Mouse (Mus musculus) hindbrain, embryonic 14.5 days (tissue): ENCODE measurements around the gene Tnni1. TPM values are rescaled to one million over a fixed set of nuclear protein-coding genes. Genes with fewer than 3 reads are reported as not detected.

Source experiments
- ATAC-seq: fragments of 200-750 bp; cut with Nextera tagmentation; 2 replicates; pipeline ENCODE4 v1.8.0; 2017; ENCODE audit warnings: moderate number of reproducible peaks, mild to moderate bottlenecking, moderate TSS enrichment, moderate library complexity; ENCODE audit not compliant: low FRiP score
- DNase-seq: peaks from one replicate; pipeline ENCODE4 v3.0.0-alpha.2; 2015; ENCODE audit warnings: low spot score
- H3K27ac ChIP-seq: fragments of 300-500 bp; sonication (generic); 2 replicates; pipeline ENCODE4 v1.5.1; 2014; ENCODE audit warnings: mild to moderate bottlenecking, moderate library complexity
- H3K27me3 ChIP-seq: fragments of 300-500 bp; sonication (generic); 2 replicates; pipeline ENCODE4 v1.6.1; 2014; ENCODE audit warnings: mild to moderate bottlenecking, low read length, mixed read lengths; ENCODE audit not compliant: control insufficient read depth, insufficient read depth
- H3K36me3 ChIP-seq: fragments of 300-500 bp; sonication (generic); replicated peaks from 2 replicates; pipeline ENCODE4 v1.6.1; 2014; ENCODE audit not compliant: control insufficient read depth, insufficient read depth
- H3K4me1 ChIP-seq: fragments of 300-500 bp; sonication (generic); replicated peaks from 2 replicates; pipeline ENCODE4 v1.6.1; 2014; ENCODE audit warnings: antibody characterized with exemption, low read length, mixed read lengths; ENCODE audit not compliant: control insufficient read depth, insufficient read depth
- H3K4me2 ChIP-seq: fragments of 300-500 bp; sonication (generic); replicated peaks from 2 replicates; pipeline ENCODE4 v1.6.1; 2014; ENCODE audit warnings: mild to moderate bottlenecking, moderate library complexity
- H3K4me3 ChIP-seq: fragments of 300-500 bp; sonication (generic); replicated peaks from 2 replicates; pipeline ENCODE4 v1.5.1; 2014; ENCODE audit warnings: mild to moderate bottlenecking, low read length
- H3K9ac ChIP-seq: fragments of 300-500 bp; sonication (generic); 2 replicates; pipeline ENCODE4 v1.6.1; 2014
- H3K9me3 ChIP-seq: fragments of 300-500 bp; sonication (generic); 2 replicates; pipeline ENCODE4 v1.6.1; 2016; ENCODE audit warnings: low read length; ENCODE audit not compliant: control insufficient read depth
- WGBS: fragments of 180-500 bp; shearing (Covaris S2); extraction: QIAGEN DNeasy Blood & Tissue Kit; methylation state at CpG from one replicate; pipeline ENCODE4 v1.1.7; 2014; 5-methylcytosine and 5-hydroxymethylcytosine counted together
- polyA plus RNA-seq: library from polyadenylated mRNA; unstranded; fragments of >200 nt; fragmentation: Nextera tagmentation; extraction: Ambion mirVana; gene quantifications from 2 replicates; pipeline ENCODE4 v1.2.1, GENCODE M21; 2014

Tnni1 gene
- polyA plus RNA-seq, 1 experiment from 2014 or later: 1.7 TPM

DNA sequence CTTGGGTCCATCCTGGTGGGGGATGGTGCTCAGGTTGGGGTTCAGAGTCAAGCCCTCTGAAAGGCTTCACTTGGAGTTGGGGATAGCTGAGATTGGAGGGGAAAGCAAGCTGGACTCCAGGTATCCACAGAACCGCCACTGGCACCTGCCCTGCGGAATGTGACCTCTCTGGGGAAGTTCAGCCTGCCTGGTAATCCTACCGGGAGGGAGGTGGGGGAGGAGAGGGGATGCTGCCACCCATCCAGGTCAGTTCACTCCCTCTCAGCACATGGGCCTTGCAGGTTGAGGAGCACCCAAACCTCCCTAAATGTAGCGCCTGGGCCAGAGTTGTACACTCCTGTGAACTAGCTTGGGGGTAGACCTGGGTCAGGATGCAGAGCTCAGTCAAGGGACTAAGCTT, 76.8 kb downstream of the Tnni1 start:
- Histone ChIP-seq H3K4me2 (no peak overlapping the region), H3K9ac (no peak overlapping the region), H3K36me3 (no peaks in the 10 kb centered on the region), H3K27ac (no peak overlapping the region), H3K4me3 (no peak overlapping the region), H3K4me1 (no peaks in the 10 kb centered on the region; the same call in 1 of the 2 replicates), H3K9me3 (no peaks in the 10 kb centered on the region), H3K27me3 (no peaks in the 10 kb centered on the region)
- ATAC-seq (no peak), DNase-seq (no peak)
- WGBS: 66% methylated on average over 4 of the region's 4 CpGs

GRCm38 (mm10) chr1:135857137-135857775, 78.0 kb downstream of the Tnni1 start:
- Histone ChIP-seq H3K4me1 (no peaks in the 10 kb centered on the region), H3K9ac (no peak overlapping the region), H3K27me3 (no peaks in the 10 kb centered on the region), H3K27ac (no peak overlapping the region), H3K4me2 (no peak overlapping the region), H3K4me3 (no peak overlapping the region), H3K36me3 (no peaks in the 10 kb centered on the region), H3K9me3 (no peaks in the 10 kb centered on the region)
- no peak for DNase-seq
- no peak for ATAC-seq
- WGBS: 69% methylated on average over 11 of the region's 11 CpGs

GRCm38 (mm10) chr1:135858533-135858932, 79.3 kb downstream of the Tnni1 start:
- no peak overlapping the region for H3K27ac ChIP-seq
- no peaks in the 10 kb centered on the region for H3K4me1 ChIP-seq
- H3K4me2 ChIP-seq: no peak overlapping the region
- DNase-seq (no peak), ATAC-seq (no peak)
- 94% methylated on average over 7 of the region's 7 CpGs for WGBS
- no peak overlapping the region for H3K9ac ChIP-seq
- H3K9me3 ChIP-seq: no peaks in the 10 kb centered on the region
- no peak overlapping the region for H3K4me3 ChIP-seq
- H3K27me3 ChIP-seq: no peaks in the 10 kb centered on the region
- H3K36me3 ChIP-seq: no peaks in the 10 kb centered on the region

Other genes starting within 250 kb of the Tnni1 start
- gene Nav1, start 172.1 kb upstream of the Tnni1 start, polyA plus RNA-seq: 56.2 and 60.2 TPM in 2 replicates
- gene Csrp1, start 59.4 kb upstream of the Tnni1 start, polyA plus RNA-seq: 21.7 and 22.1 TPM in 2 replicates
- 38.5 and 38.7 TPM in 2 replicates for gene Phlda3, start 13.3 kb upstream of the Tnni1 start, polyA plus RNA-seq
- 0.23 and 0.51 TPM in 2 replicates for gene Lad1, start 39.2 kb downstream of the Tnni1 start, polyA plus RNA-seq
- 0.39 and 0.70 TPM in 2 replicates for gene Tnnt2, start 56.9 kb downstream of the Tnni1 start, polyA plus RNA-seq
- gene Pkp1, start 139.8 kb downstream of the Tnni1 start, polyA plus RNA-seq: not detected in 2 replicates
- not detected in 2 replicates for gene Igfn1, start 226.9 kb downstream of the Tnni1 start, polyA plus RNA-seq
- 98.2 and 116 TPM in 2 replicates for gene Tmem9, start 228.7 kb downstream of the Tnni1 start, polyA plus RNA-seq